Mouse (Mus musculus) brain, embryonic 18.5 days (tissue): ENCODE data around the gene Lamc1.
"Not testable (repeated sequence)": the region's sequence is repeated elsewhere in the genome, so short reads cannot be mapped to it uniquely, and the experiment has no call there.

Experiments used
- DNase-seq: peaks from one replicate; pipeline ENCODE4 v3.0.0-alpha.2; 2012; ENCODE audit warnings: low read depth, low spot score

The Lamc1 gene

GRCm38 (mm10) chr1:153332444-153333295 lies at the start of gene Lamc1:
TSS of gene Lamc1 (minus strand) at chr1:153332786.
- peak; percentile 78 for DNase-seq

GRCm38 (mm10) chr1:153380746-153381282 lies 48.2 kb upstream of the Lamc1 start:
- DNase-seq = no peak

GRCm38 (mm10) chr1:153379832-153380231 lies 47.2 kb upstream of the Lamc1 start:
- no peak for DNase-seq

- no peak for DNase-seq
Measured at GRCm38 (mm10) chr1:153378587-153378986, 46.0 kb upstream of the Lamc1 start.

- DNase-seq = no peak
Measured at GRCm38 (mm10) chr1:153376446-153376845, 43.9 kb upstream of the Lamc1 start.

- no peak for DNase-seq
Measured at GRCm38 (mm10) chr1:153374136-153374535, 41.5 kb upstream of the Lamc1 start.

- DNase-seq = no peak
Measured at GRCm38 (mm10) chr1:153371846-153372245, 39.3 kb upstream of the Lamc1 start.

GRCm38 (mm10) chr1:153369011-153369410 lies 36.4 kb upstream of the Lamc1 start:
- DNase-seq = no peak

- DNase-seq = no peak
Measured at GRCm38 (mm10) chr1:153367048-153367447, 34.5 kb upstream of the Lamc1 start.

- no peak for DNase-seq
Measured at GRCm38 (mm10) chr1:153361926-153362325, 29.3 kb upstream of the Lamc1 start.

GRCm38 (mm10) chr1:153360556-153360955 lies 28.0 kb upstream of the Lamc1 start:
- DNase-seq = no peak

GRCm38 (mm10) chr1:153357218-153357617 lies 24.6 kb upstream of the Lamc1 start:
- no peak for DNase-seq

- DNase-seq = no peak
Measured at GRCm38 (mm10) chr1:153354466-153354865, 21.9 kb upstream of the Lamc1 start.

- no peak for DNase-seq
Measured at GRCm38 (mm10) chr1:153353736-153354430, 21.3 kb upstream of the Lamc1 start.

- no peak for DNase-seq
Measured at GRCm38 (mm10) chr1:153351034-153351433, 18.4 kb upstream of the Lamc1 start.

GRCm38 (mm10) chr1:153347726-153348125 lies 15.1 kb upstream of the Lamc1 start:
- DNase-seq = no peak

- DNase-seq = no peak
Measured at GRCm38 (mm10) chr1:153347040-153347439, 14.5 kb upstream of the Lamc1 start.

- DNase-seq = no peak
Measured at GRCm38 (mm10) chr1:153345699-153346291, 13.2 kb upstream of the Lamc1 start.

GRCm38 (mm10) chr1:153345002-153345401 lies 12.4 kb upstream of the Lamc1 start:
- DNase-seq = no peak

- not testable (repeated sequence) for DNase-seq
Measured at GRCm38 (mm10) chr1:153335451-153335850, 2.9 kb upstream of the Lamc1 start.

- no peak for DNase-seq
Measured at GRCm38 (mm10) chr1:153333296-153334121, 923 bp upstream of the Lamc1 start.
